In genomic region chr15:83726741-83727140, GRCm38 (mm10) we compare ENCODE assay signal across 28 mouse cellular contexts. TPM values are rescaled to one million over a fixed set of nuclear protein-coding genes. Genes with fewer than 3 reads are reported as not detected.
A peak's percentile ranks its signal among the peaks of the same experiment; 100 is the strongest.
DNase-seq lines count a peak whose midpoint lies in the region; ATAC-seq and TF ChIP-seq lines count a peak whose summit lies in the region.
"Had no signal": no experiment of that assay in that cellular context is flagged by ENCODE, and none has a peak within 500 bp of the region (broad histone marks: within the 10 kb centered on the region; RNA-seq: fewer than 3 reads in every experiment).

No protein-coding gene starts in this region.

- 82% methylated on average over 5 of the region's 5 CpGs for whole genome bisulfite sequencing in hindbrain, embryonic 10.5 days
- 80% methylated on average over 5 of the region's 5 CpGs for WGBS in hindbrain, embryonic 14.5 days
- WGBS in midbrain, embryonic 11.5 days: 80% methylated on average over 5 of the region's 5 CpGs
- whole genome bisulfite sequencing in midbrain, postnatal 0 days: 81% methylated on average over 5 of the region's 5 CpGs
- 79% methylated on average over 5 of the region's 5 CpGs for WGBS in limb, embryonic 10.5 days

- DNase-seq in hindbrain, embryonic 10.5 days (ENCODE audit: low spot score): no peak
- no peak for DNase-seq in hindbrain, embryonic 14.5 days (ENCODE audit: low spot score)
- peak; percentile 73 for DNase-seq in midbrain, embryonic 11.5 days (ENCODE audit: low spot score, missing footprints)
- DNase-seq in midbrain, postnatal 0 days (ENCODE audit: low spot score): no peak
- DNase-seq in limb, embryonic 10.5 days (ENCODE audit: low spot score): no peak
- no peak for DNase-seq in neural tube, embryonic 10.5 days (ENCODE audit: extremely low spot score, low spot score)
- DNase-seq: adrenal gland, postnatal 10 days; adrenal gland, postnatal 25 days; B cell, adult 2 months; cerebellum, adult 11 months; cerebellum, adult 18-20 months; cerebellum, adult 8-10 months; cerebellum, adult 9-11 months; cerebellum, postnatal 14 days; cerebellum, postnatal 36 days; embryo, embryonic 11 days had no signal

- TF ChIP-seq CTCF in midbrain, postnatal 0 days (IDR thresholded peaks at IDR 0.05): no peak

- no peak for ATAC-seq in hindbrain, embryonic 14.5 days (ENCODE audit: low FRiP score)
- no peak for ATAC-seq in midbrain, embryonic 11.5 days (ENCODE audit: low FRiP score)
- ATAC-seq in midbrain, postnatal 0 days (ENCODE audit: low FRiP score): no peak
- ATAC-seq: activated CD4-positive, CD25-positive, alpha-beta regulatory T cell, adult 4 months; CD4-positive, CD25-positive, alpha-beta regulatory T cell, adult 4 months; forebrain, embryonic 13.5 days; forebrain, embryonic 15.5 days; Patski had no signal

- H3K36me3 ChIP-seq in hindbrain, embryonic 10.5 days: peaks cover 14% of the 10 kb centered on the region
- H3K36me3 ChIP-seq in hindbrain, embryonic 14.5 days (replicated peaks; ENCODE audit: control insufficient read depth, insufficient read depth): no peaks in the 10 kb centered on the region
- H3K36me3 ChIP-seq in midbrain, embryonic 11.5 days (ENCODE audit: control insufficient read depth, insufficient read depth, low read length): no peaks in the 10 kb centered on the region
- H3K36me3 ChIP-seq in midbrain, postnatal 0 days (ENCODE audit: insufficient read depth, low read length): no peaks in the 10 kb centered on the region
- H3K36me3 ChIP-seq in limb, embryonic 10.5 days: peaks cover 14% of the 10 kb centered on the region
- H3K36me3 ChIP-seq: embryonic facial prominence, embryonic 13.5 days; embryonic facial prominence, embryonic 15.5 days; forebrain, embryonic 15.5 days; G1E had no signal

- no peak overlapping the region for H3K9ac ChIP-seq in hindbrain, embryonic 14.5 days
- H3K9ac ChIP-seq in midbrain, embryonic 11.5 days (ENCODE audit: low read length): no peak overlapping the region
- no peak overlapping the region for H3K9ac ChIP-seq in midbrain, postnatal 0 days (replicated peaks; ENCODE audit: low read length, poor library complexity, severe bottlenecking)
- H3K9ac ChIP-seq: embryonic facial prominence, embryonic 13.5 days; embryonic facial prominence, embryonic 15.5 days; forebrain, embryonic 13.5 days; forebrain, embryonic 15.5 days had no signal

- H3K9me3 ChIP-seq in hindbrain, embryonic 10.5 days: no peaks in the 10 kb centered on the region
- no peaks in the 10 kb centered on the region for H3K9me3 ChIP-seq in hindbrain, embryonic 14.5 days (ENCODE audit: control insufficient read depth, low read length)
- H3K9me3 ChIP-seq in midbrain, embryonic 11.5 days (ENCODE audit: control insufficient read depth, low read length): no peaks in the 10 kb centered on the region
- no peaks in the 10 kb centered on the region for H3K9me3 ChIP-seq in midbrain, postnatal 0 days (ENCODE audit: low read length)
- no peaks in the 10 kb centered on the region for H3K9me3 ChIP-seq in limb, embryonic 10.5 days (replicated peaks)
- H3K9me3 ChIP-seq: embryonic facial prominence, embryonic 13.5 days; embryonic facial prominence, embryonic 15.5 days; forebrain, embryonic 13.5 days; forebrain, embryonic 15.5 days had no signal

- H3K27me3 ChIP-seq in hindbrain, embryonic 10.5 days (ENCODE audit: insufficient read depth, poor library complexity, severe bottlenecking): peaks cover 61% of the 10 kb centered on the region
- H3K27me3 ChIP-seq in hindbrain, embryonic 14.5 days (ENCODE audit: control insufficient read depth, insufficient read depth, low read length): 0 out of 2 replicates have a peak, but pooled peaks cover 6% of the 10 kb centered on the region
- peaks cover 3% of the 10 kb centered on the region; the same call in 1 of the 2 replicates for H3K27me3 ChIP-seq in midbrain, embryonic 11.5 days (ENCODE audit: control insufficient read depth, insufficient read depth, low read length)
- H3K27me3 ChIP-seq in midbrain, postnatal 0 days (ENCODE audit: insufficient read depth, low read length): peaks cover 18% of the 10 kb centered on the region; the same call in 1 of the 2 replicates
- peaks cover 42% of the 10 kb centered on the region for H3K27me3 ChIP-seq in limb, embryonic 10.5 days (ENCODE audit: low read depth, poor library complexity, severe bottlenecking)

- H3K27ac ChIP-seq in hindbrain, embryonic 10.5 days: peak overlapping the region; percentile 95
- H3K27ac ChIP-seq in hindbrain, embryonic 14.5 days: no peak overlapping the region
- no peak overlapping the region for H3K27ac ChIP-seq in midbrain, embryonic 11.5 days (ENCODE audit: low read depth, low read length)
- no peak overlapping the region for H3K27ac ChIP-seq in midbrain, postnatal 0 days (ENCODE audit: low read depth, low read length)
- H3K27ac ChIP-seq in limb, embryonic 10.5 days: peak overlapping the region; percentile 94; the same call in 1 of the 2 replicates
- H3K27ac ChIP-seq: embryonic facial prominence, embryonic 13.5 days; embryonic facial prominence, embryonic 15.5 days; forebrain, embryonic 13.5 days; forebrain, embryonic 15.5 days had no signal

- no peak overlapping the region for H3K4me2 ChIP-seq in hindbrain, embryonic 14.5 days (replicated peaks)
- H3K4me2 ChIP-seq in midbrain, embryonic 11.5 days: no peak overlapping the region
- no peak overlapping the region for H3K4me2 ChIP-seq in midbrain, postnatal 0 days (ENCODE audit: low read depth, low read length, poor library complexity, severe bottlenecking)
- H3K4me2 ChIP-seq: embryonic facial prominence, embryonic 13.5 days; embryonic facial prominence, embryonic 15.5 days; forebrain, embryonic 13.5 days; forebrain, embryonic 15.5 days had no signal

- no peak overlapping the region for H3K4me3 ChIP-seq in hindbrain, embryonic 10.5 days
- no peak overlapping the region for H3K4me3 ChIP-seq in hindbrain, embryonic 14.5 days (replicated peaks; ENCODE audit: low read length)
- H3K4me3 ChIP-seq in midbrain, embryonic 11.5 days (ENCODE audit: low read depth, low read length): no peak overlapping the region
- H3K4me3 ChIP-seq in midbrain, postnatal 0 days (ENCODE audit: low read depth, low read length): no peak overlapping the region
- no peak overlapping the region for H3K4me3 ChIP-seq in limb, embryonic 10.5 days
- H3K4me3 ChIP-seq: embryonic facial prominence, embryonic 13.5 days; embryonic facial prominence, embryonic 15.5 days; erythroblast, embryonic 14.5 days; forebrain, embryonic 13.5 days; forebrain, embryonic 15.5 days had no signal

- peaks cover 71% of the 10 kb centered on the region for H3K4me1 ChIP-seq in hindbrain, embryonic 10.5 days (replicated peaks)
- peaks cover 13% of the 10 kb centered on the region for H3K4me1 ChIP-seq in hindbrain, embryonic 14.5 days (replicated peaks; ENCODE audit: control insufficient read depth, insufficient read depth, low read length)
- peaks cover 35% of the 10 kb centered on the region for H3K4me1 ChIP-seq in midbrain, embryonic 11.5 days (ENCODE audit: control insufficient read depth, insufficient read depth, low read length)
- peaks cover 10% of the 10 kb centered on the region; the same call in 1 of the 2 replicates for H3K4me1 ChIP-seq in midbrain, postnatal 0 days (ENCODE audit: insufficient read depth, low read length)
- H3K4me1 ChIP-seq in limb, embryonic 10.5 days: peaks cover 76% of the 10 kb centered on the region

RNA-seq across cellular contexts. Expression of gene Scube1, which starts 1.9 kb away (rescaled TPM):
- polyA plus RNA-seq in hindbrain, embryonic 10.5 days (2016; fragmentation: Nextera tagmentation; extraction: Ambion mirVana): 62.6 and 70.5 TPM in 2 replicates
- 10.4 and 12.7 TPM in 2 replicates for polyA plus RNA-seq in hindbrain, embryonic 14.5 days (2014; fragmentation: Nextera tagmentation; extraction: Ambion mirVana)
- polyA plus RNA-seq in midbrain, embryonic 11.5 days (2014; fragmentation: Nextera tagmentation; extraction: Ambion mirVana): 27.8 and 31.4 TPM in 2 replicates
- total RNA-seq in midbrain, postnatal 0 days (2014; rRNA removed): 14.9 and 19.9 TPM in 2 replicates
- 4.7 TPM in 2 replicates for polyA plus RNA-seq in midbrain, postnatal 0 days (2015; fragmentation: Nextera tagmentation; extraction: Ambion mirVana)
- polyA plus RNA-seq in limb, embryonic 10.5 days (2016; fragmentation: Nextera tagmentation; extraction: Ambion mirVana): 124 TPM in 2 replicates
- total RNA-seq: CH12.LX; common myeloid progenitor, adult 5-6 weeks had no signal
- polyA plus RNA-seq: activated CD4-positive, CD25-positive, alpha-beta regulatory T cell, adult 4 months; CD4-positive, CD25-positive, alpha-beta regulatory T cell, adult 4 months; erythroblast, embryonic 14.5 days; G1E had no signal

RNA-seq across cellular contexts. Expression of gene Mpped1, which starts 52.5 kb away (rescaled TPM):
- 5.5 TPM in 2 replicates for polyA plus RNA-seq in hindbrain, embryonic 10.5 days (2016; fragmentation: Nextera tagmentation; extraction: Ambion mirVana)
- 23.5 and 23.7 TPM in 2 replicates for polyA plus RNA-seq in hindbrain, embryonic 14.5 days (2014; fragmentation: Nextera tagmentation; extraction: Ambion mirVana)
- polyA plus RNA-seq in midbrain, embryonic 11.5 days (2014; fragmentation: Nextera tagmentation; extraction: Ambion mirVana): 6.3 and 8.0 TPM in 2 replicates
- 41.1 and 48.0 TPM in 2 replicates for total RNA-seq in midbrain, postnatal 0 days (2014; rRNA removed)
- 18.1 and 20.3 TPM in 2 replicates for polyA plus RNA-seq in midbrain, postnatal 0 days (2015; fragmentation: Nextera tagmentation; extraction: Ambion mirVana)
- polyA plus RNA-seq in limb, embryonic 10.5 days (2016; fragmentation: Nextera tagmentation; extraction: Ambion mirVana): 2.4 and 3.8 TPM in 2 replicates
- total RNA-seq: adrenal gland, adult 18-20 months; adrenal gland, postnatal 25 days; common myeloid progenitor, adult 5-6 weeks; G1E had no signal
- polyA plus RNA-seq: activated CD4-positive, CD25-positive, alpha-beta regulatory T cell, adult 4 months; CD4-positive, CD25-positive, alpha-beta regulatory T cell, adult 4 months; erythroblast, embryonic 14.5 days; G1E; Patski had no signal

Comparison
In these comparisons a context has a peak if more than half of its experiments do, and no peak if none do; other contexts are left out.
1. H3K27ac ChIP-seq: peak in hindbrain, embryonic 10.5 days (single experiment) and limb, embryonic 10.5 days (single experiment); none in hindbrain, embryonic 14.5 days (single experiment), midbrain, embryonic 11.5 days (single experiment) and midbrain, postnatal 0 days (single experiment).